Mouse (Mus musculus) thymus, postnatal 10 days (tissue): Measurements from ENCODE around the gene Rwdd1.
"Not testable (repeated sequence)": the region's sequence is repeated elsewhere in the genome, so short reads cannot be mapped to it uniquely, and the experiment has no call there.

Experiments
- DNase-seq, 2 experiments: peaks; one replicate each; pipeline ENCODE4 v3.0.0; 2021; ENCODE audit warnings: low spot score in 2 of 2

Gene Rwdd1

DNA sequence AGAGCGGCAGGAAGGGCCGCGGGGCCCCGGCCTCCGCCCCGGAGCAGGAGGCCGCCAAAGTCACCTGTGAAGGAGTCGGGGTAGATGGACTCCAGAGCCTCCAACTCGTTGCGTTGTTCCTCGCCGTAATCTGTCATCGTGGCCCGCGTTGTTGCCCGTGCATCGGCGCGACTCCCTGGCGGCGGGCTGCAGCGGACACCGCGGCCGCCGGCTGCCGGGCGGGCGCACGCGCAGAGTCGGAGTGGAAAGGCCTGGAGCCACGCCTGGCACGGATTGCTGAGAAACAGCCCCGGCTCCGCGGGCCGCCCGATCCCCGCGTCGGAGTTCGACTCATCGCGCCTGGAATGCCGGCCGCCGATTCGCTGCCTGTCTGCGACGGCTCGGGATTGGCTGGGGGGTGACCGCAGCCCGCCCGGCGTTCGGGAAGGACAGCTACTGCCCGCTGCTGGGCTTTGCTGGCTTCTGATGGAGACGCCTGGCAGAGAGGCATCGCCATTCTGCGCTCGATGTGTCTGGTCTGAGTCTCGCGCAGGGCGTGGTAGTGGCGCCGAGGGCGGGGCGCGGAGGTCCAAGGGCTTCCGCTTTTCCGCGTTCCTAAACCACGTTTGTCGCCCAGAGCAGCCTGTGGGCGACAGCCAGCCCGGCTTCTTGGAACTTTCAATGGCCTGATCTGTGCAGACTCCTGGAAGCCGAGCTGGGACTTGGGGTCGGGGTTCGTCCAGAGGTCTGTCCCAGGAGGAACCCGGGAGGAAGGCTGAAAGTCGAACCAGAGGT lies at the start of gene Rwdd1:
Gene Rwdd1, minus strand, starts transcription at position 323 of the 774 bp plus-strand sequence.
- DNase-seq = peak; percentile 94 to 96

DNA sequence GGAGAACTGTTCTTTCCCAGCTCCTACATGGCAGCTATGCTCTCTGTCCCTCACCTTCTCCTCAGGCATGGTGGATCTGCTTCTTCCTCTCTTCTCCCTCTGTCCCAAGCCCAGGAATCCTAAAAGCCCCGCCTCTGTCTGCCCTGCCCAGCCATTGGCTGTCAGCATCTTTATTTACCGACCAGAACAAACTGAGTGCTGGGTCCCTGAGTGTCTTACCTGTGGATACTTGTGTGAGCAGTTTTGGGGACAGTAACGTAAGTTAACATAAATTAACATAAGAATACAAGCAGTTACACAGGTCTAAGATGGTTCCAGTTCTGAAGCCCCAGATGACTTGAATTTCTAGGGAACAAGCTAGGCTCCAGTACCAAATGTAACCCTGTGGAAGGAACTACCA lies 47.2 kb upstream of the Rwdd1 start:
- DNase-seq = no peak

DNA sequence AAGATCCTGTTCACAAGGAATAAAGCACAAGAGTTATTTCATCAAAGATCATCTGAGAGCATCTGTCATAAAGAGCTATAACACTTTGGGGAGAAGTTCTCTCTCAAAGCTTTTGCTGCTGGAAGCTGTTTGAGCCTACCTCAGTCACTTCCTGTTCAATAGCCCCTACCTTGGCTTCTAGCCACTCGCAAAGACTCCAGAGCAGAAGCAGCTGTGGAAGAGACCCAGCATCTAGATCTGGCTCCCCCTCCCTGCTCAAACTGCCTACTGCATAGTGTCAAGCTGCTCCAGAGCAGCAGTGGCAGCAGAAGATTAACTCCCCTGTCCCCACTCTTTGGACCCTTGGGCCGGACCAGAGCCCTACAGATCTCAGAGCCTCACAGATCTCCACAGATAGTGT lies 34.6 kb upstream of the Rwdd1 start:
- no peak for DNase-seq

DNA sequence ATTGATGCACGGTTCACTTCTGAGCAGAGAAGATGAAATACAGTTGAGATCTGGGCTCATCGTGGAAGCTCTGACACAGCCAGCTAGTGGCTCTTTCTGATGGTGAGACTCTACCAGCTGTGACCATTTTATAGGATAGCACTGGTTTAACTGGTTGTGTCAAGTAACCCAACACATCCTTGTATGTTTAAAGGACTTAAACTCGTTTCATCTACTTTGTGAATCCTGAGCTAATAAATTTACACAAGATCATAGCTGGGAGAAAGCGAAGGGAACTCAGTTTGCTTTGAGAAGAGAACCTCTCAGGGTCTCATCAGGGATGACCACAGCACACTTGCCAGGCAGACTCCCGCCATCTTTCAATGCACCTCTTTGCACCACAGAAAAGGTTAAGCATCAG lies 24.8 kb upstream of the Rwdd1 start, which contains the start of gene Calhm4:
Gene Calhm4, minus strand, starts transcription at position 101 of the 400 bp plus-strand sequence.
- no peak for DNase-seq

DNA sequence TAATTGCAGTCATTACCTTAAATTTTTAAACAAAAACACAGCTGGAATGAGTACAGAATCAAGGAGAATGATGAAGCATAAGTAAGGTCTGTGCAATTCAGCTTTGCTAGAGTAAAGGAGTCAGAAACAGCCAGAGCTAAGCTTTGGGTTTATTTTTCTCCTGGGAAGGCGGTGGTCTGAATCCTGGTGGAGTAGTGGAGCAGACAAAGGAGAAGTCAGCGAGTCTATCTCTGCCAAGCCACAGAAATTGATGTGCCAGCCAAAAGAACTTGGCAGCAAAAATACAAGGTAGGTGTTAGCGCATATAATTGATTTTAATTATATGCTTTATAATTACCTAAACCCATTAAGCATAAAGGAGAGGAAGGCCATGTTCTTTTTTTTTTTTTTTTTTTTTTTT lies 18.0 kb upstream of the Rwdd1 start, which contains the start of gene Trappc3l:
Gene Trappc3l, plus strand, starts transcription at position 197 of the 400 bp plus-strand sequence.
- DNase-seq = no peak

DNA sequence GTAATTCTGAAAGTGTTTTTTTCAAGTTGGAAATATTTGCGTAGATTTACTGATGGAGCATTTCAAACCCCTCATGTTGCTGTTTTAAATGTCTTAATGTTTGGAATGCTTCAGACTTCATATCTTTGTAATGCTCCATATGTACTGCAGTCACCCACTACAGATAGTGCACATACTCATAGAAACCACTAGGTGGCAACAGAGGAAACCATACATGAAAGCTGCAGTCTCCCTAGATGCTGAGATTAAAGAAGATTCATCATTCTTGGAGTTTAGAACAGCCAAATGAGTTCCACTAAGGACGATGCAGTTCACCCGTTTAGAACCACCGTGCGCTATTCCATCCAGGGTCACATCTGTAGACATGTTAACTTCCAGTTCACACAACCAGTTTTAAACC lies 17.2 kb upstream of the Rwdd1 start:
- DNase-seq = peak in 1 of 2 experiments; percentile 9

DNA sequence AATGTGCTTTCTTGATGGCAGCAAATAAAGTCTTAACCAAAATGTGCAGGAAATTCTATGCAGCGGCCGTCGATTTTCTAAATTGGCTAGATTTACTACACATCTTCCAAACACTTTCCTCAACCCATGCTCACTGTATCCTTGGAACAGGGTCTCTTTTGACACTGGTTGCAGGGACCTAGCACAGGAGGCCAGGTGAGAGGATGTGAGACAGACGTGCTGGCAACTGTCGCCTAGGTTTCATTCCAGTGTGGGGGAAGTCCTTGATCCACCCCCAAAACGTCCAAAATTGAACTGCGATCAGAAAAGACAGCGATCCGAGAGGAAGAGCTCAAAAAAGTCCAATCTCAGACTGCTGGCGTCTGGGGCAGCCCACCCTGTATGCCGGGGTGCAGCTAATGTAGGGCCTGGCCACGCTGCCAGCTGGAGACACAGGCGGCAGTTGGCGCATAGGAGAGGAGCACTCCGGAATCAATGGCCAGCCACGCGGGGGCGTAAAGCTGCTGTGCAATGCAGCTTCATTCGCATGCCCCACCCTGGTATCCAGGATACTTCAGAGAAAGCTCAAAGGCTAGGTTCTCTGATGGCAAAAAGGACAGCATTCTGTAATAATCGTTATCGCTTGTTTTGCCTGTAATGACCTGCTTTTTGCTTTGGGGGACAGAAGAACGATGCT lies 14.3 kb upstream of the Rwdd1 start:
- DNase-seq = peak; percentile 45 to 75

DNA sequence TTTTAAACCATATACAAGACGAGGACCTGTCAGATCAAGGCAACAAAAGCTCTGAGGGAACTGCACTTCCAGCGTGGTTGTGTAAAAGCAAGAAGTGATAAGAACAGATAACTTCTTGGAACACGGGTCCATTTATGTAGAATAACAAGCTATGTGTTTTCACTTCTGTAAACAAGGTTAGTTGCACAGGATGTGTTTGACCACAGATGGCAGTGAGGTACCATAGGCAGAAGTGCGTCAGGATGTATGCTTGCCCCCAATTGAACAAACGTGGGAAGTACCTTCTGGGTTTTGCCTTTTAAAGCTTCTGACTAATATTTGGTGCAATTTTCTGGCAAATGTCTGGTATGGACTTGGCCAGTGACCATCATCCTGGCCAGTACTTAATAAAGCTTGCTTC lies 10.9 kb upstream of the Rwdd1 start:
- no peak for DNase-seq

DNA sequence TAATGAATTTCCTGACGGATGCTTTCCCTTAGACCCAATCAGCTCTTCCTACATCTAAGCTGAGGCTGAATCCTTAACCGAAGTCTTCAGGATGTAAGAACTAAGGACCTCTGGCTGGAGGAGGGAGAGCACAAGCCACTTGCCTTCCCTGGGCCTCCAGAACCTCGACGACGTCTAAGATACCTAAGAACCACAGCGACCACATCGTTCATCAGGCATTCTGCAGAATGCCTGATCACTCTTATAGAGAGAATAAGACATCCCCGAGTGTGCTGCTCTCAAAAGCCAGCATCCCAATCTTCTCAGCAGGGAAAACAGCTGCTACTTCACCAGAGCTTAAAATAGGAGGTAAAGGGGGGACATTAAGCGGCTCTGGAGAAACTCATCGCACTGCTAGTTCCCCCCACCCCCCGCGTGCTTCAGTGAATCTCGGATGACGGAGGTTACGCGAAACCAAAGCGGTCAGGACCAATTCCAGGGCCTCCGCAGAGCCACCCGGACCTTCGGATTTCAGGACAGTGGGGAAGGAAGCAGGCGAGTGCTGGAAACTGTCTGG lies 600 bp downstream of the Rwdd1 start:
- DNase-seq = peak in 1 of 2 experiments; percentile 16

DNA sequence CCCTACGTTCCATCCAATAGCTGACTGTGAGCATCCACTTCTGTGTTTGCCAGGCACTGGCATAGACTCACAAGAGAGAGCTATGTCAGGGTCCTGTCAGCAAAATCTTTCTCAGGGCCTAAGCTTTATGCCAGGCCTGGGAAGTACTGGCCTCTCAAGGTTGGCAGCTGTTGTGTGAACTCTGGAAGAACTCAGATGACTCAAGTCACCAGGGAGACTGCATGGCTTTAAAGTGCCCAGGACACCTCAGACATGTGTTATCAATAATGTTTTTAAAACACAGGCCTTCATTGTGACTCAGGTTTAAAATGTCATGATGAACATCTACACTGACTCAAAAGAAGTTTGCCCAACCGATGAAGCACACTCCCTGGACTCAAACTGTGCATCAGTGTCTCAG lies 6.2 kb downstream of the Rwdd1 start:
- DNase-seq = no peak

- no peak for DNase-seq
These were observed 6.8 kb downstream of the Rwdd1 start for GRCm38 (mm10) chr10:34012581-34012980.

- no peak for DNase-seq
These were observed 21.0 kb downstream of the Rwdd1 start for GRCm38 (mm10) chr10:33998397-33998796.

DNA sequence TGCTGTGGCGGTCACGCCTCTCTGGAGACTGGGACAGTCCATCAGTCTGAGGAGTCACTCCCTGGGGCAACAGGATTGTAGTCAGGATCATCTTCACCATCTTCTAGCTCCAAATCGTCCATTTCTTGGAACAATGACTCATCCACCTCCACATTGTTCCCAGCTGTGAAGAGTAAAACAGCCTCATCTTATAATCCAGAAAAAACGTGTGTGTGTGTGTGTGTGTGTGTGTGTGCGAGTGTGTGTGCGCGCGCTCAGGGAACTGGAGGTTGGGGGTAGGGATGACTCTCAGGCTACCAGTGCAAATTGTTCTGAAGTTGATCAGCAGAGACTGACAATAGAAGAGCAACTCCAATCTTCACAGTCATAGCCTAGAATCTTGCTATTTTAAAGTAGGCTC lies 22.7 kb downstream of the Rwdd1 start:
- not testable (repeated sequence) for DNase-seq

GRCm38 (mm10) chr10:33986771-33987170 lies 32.7 kb downstream of the Rwdd1 start:
- peak; percentile 39 to 72 for DNase-seq

DNA sequence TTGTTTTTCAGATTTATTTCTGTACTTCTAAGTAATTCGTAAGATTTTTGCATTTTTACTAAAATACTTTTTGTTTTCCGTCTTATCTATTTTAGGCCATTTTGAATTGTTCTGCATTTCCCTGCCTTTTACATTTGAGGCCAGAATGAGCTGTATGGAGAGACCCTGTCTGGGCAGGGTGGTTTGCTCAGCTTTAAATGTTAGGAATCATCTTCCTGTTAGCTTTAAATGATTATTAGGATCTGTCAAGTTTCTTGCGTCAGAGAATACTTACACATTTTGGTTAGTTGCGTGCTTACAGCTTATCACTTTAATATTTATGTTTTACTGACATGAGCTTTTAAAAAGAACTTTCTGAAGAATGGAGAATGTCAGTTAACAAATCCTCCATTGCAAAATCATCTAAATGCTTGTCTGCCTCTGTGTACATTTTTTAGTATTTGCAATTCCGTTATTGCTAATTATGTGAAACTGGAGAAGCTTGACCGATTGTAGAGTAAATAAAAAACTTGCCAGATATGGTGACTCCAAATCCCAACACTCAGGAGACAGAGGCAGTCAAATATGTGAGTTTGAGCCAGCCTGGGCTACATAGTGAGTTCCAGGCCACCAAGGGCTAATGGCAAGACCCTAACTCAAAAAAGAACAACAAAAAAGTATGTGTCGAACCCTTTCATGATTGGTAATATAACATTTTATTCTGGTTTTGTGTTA lies 44.5 kb downstream of the Rwdd1 start:
- DNase-seq = no peak

DNA sequence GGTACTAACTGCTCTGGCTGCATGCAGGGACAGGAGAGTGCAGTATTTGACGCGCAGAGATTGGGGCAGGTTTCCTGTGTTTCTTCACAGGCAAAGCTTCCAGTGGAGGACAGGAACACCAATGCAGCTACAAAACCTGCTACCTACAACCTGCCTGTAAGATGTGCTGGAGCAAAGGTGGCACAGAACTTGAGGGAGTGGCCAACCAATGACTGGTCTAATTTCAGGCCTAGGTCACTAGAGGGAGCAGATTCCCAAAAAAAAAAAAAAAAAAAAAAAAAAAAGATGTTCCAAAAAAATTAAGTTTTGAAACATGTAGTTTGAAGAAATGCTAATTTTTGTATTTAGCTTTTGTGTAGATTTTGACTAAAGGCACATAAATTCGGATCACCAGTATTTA lies 66.9 kb downstream of the Rwdd1 start:
- no peak for DNase-seq

GRCm38 (mm10) chr10:33950803-33951583 lies 68.4 kb downstream of the Rwdd1 start, which contains the start of gene Zup1:
Zup1 (minus strand) TSS chr10:33951269.
- DNase-seq = peak; percentile 76 to 79
